13 mouse cellular contexts compared by ENCODE assay signal in the genomic region with DNA sequence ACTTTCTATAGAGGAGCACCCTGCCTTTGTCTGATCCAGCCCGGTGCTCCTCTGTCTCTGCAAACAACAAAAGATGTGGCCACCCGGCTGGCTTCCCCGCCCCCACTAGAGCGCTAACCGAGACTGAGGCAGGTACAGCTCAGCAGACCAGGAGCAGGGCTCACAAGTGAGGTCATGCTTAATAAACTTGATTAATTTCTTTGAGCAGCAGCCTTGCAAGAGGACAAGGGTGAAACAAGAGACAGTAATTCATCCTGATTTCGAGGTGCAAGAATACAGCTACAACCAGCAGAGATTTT. TPM values are rescaled to one million over a fixed set of nuclear protein-coding genes. Genes with fewer than 3 reads are reported as not detected.
DNase-seq lines count a peak whose midpoint lies in the region; ATAC-seq lines count a peak whose summit lies in the region.
"Had no signal": no experiment of that assay in that cellular context is flagged by ENCODE, and none has a peak within 500 bp of the region (broad histone marks: within the 10 kb centered on the region; RNA-seq: fewer than 3 reads in every experiment).

No protein-coding gene starts in this region.

- H3K4me2 ChIP-seq in kidney, embryonic 15.5 days, result no peak overlapping the region
- no peak overlapping the region for H3K4me2 ChIP-seq in embryonic facial prominence, embryonic 14.5 days (ENCODE audit: low read depth, low read length)
- no peak overlapping the region for H3K4me2 ChIP-seq in hindbrain, embryonic 15.5 days
- no peak overlapping the region for H3K4me2 ChIP-seq in neural tube, embryonic 14.5 days (ENCODE audit: low read depth, low read length)

- H3K4me3 ChIP-seq in kidney, embryonic 15.5 days (replicated peaks), result no peak overlapping the region
- H3K4me3 ChIP-seq in embryonic facial prominence, embryonic 14.5 days (ENCODE audit: low read depth, low read length), result no peak overlapping the region
- no peak overlapping the region for H3K4me3 ChIP-seq in hindbrain, embryonic 15.5 days
- no peak overlapping the region for H3K4me3 ChIP-seq in neural tube, embryonic 14.5 days (ENCODE audit: low read depth, low read length)

- peaks cover 19% of the 10 kb centered on the region for H3K4me1 ChIP-seq in kidney, embryonic 15.5 days
- H3K4me1 ChIP-seq in embryonic facial prominence, embryonic 14.5 days (ENCODE audit: control insufficient read depth, insufficient read depth, low read length), result peaks cover 3% of the 10 kb centered on the region; the same call in 1 of the 2 replicates
- H3K4me1 ChIP-seq in hindbrain, embryonic 15.5 days (replicated peaks), result peaks cover 16% of the 10 kb centered on the region
- H3K4me1 ChIP-seq in neural tube, embryonic 14.5 days (ENCODE audit: control insufficient read depth, insufficient read depth, low read length), result peaks cover 4% of the 10 kb centered on the region; the same call in 1 of the 2 replicates

- WGBS in kidney, embryonic 15.5 days, result 7% methylated on average over 6 of the region's 6 CpGs
- 26% methylated on average over 6 of the region's 6 CpGs for WGBS in embryonic facial prominence, embryonic 14.5 days
- 9% methylated on average over 6 of the region's 6 CpGs for WGBS in hindbrain, embryonic 15.5 days
- WGBS in neural tube, embryonic 14.5 days, result 10% methylated on average over 6 of the region's 6 CpGs

- no peak for DNase-seq in kidney, postnatal 25 days
- peak; percentile 30 for DNase-seq in embryonic facial prominence, embryonic 14.5 days (ENCODE audit: low spot score)
- DNase-seq in cerebellum, adult 11 months, result no peak
- no peak for DNase-seq in thymus, postnatal 0 days (ENCODE audit: low spot score)
- DNase-seq: cerebellum, adult 11-12 months; heart, postnatal 36 days; layer of hippocampus, adult 9-11 months; right cerebral cortex, postnatal 4 days; thymus, adult 2 months had no signal

- H3K9ac ChIP-seq in kidney, embryonic 15.5 days, result no peak overlapping the region
- no peak overlapping the region for H3K9ac ChIP-seq in embryonic facial prominence, embryonic 14.5 days (ENCODE audit: low read depth, low read length)
- H3K9ac ChIP-seq in hindbrain, embryonic 15.5 days, result no peak overlapping the region
- H3K9ac ChIP-seq in neural tube, embryonic 14.5 days (replicated peaks; ENCODE audit: low read depth, low read length), result no peak overlapping the region

- peak; percentile 86 for ATAC-seq in kidney, embryonic 15.5 days (replicated peaks; ENCODE audit: low FRiP score)
- ATAC-seq in embryonic facial prominence, embryonic 14.5 days (ENCODE audit: low read depth), result peak; percentile 56; the same call in 1 of the 2 replicates
- ATAC-seq in hindbrain, embryonic 15.5 days (ENCODE audit: low FRiP score, low read depth), result 0 out of 2 replicates have a peak, but pooled peaks have one; percentile 44
- peak; percentile 76 for ATAC-seq in neural tube, embryonic 14.5 days (ENCODE audit: low read depth)
- ATAC-seq in erythroblast, adult 5-6 weeks (replicated peaks; ENCODE audit: low FRiP score, poor library complexity, severe bottlenecking), result no peak

- no peaks in the 10 kb centered on the region for H3K36me3 ChIP-seq in kidney, embryonic 15.5 days
- no peaks in the 10 kb centered on the region for H3K36me3 ChIP-seq in embryonic facial prominence, embryonic 14.5 days (ENCODE audit: control insufficient read depth, insufficient read depth, low read length)
- H3K36me3 ChIP-seq in hindbrain, embryonic 15.5 days, result no peaks in the 10 kb centered on the region
- no peaks in the 10 kb centered on the region for H3K36me3 ChIP-seq in neural tube, embryonic 14.5 days (ENCODE audit: control insufficient read depth, insufficient read depth, low read length)

- H3K27ac ChIP-seq in kidney, embryonic 15.5 days, result peak overlapping the region; percentile 75
- H3K27ac ChIP-seq in embryonic facial prominence, embryonic 14.5 days (replicated peaks; ENCODE audit: low read depth, low read length), result no peak overlapping the region
- H3K27ac ChIP-seq in hindbrain, embryonic 15.5 days (replicated peaks), result peak overlapping the region; percentile 57
- H3K27ac ChIP-seq in neural tube, embryonic 14.5 days (ENCODE audit: low read depth, low read length), result peak overlapping the region; percentile 78

- H3K27me3 ChIP-seq in kidney, embryonic 15.5 days, result no peaks in the 10 kb centered on the region
- H3K27me3 ChIP-seq in embryonic facial prominence, embryonic 14.5 days (replicated peaks; ENCODE audit: control insufficient read depth, insufficient read depth, low read length), result no peaks in the 10 kb centered on the region
- no peaks in the 10 kb centered on the region for H3K27me3 ChIP-seq in hindbrain, embryonic 15.5 days
- no peaks in the 10 kb centered on the region for H3K27me3 ChIP-seq in neural tube, embryonic 14.5 days (ENCODE audit: control insufficient read depth, insufficient read depth, low read length)

- no peaks in the 10 kb centered on the region for H3K9me3 ChIP-seq in kidney, embryonic 15.5 days (replicated peaks)
- no peaks in the 10 kb centered on the region for H3K9me3 ChIP-seq in embryonic facial prominence, embryonic 14.5 days (ENCODE audit: control insufficient read depth, low read length)
- no peaks in the 10 kb centered on the region for H3K9me3 ChIP-seq in hindbrain, embryonic 15.5 days
- no peaks in the 10 kb centered on the region for H3K9me3 ChIP-seq in neural tube, embryonic 14.5 days (ENCODE audit: control insufficient read depth, low read length)

RNA-seq across cellular contexts. Expression of a gene that starts 8.5 kb away (rescaled TPM):
- polyA plus RNA-seq in kidney, embryonic 15.5 days (2015; fragmentation: Nextera tagmentation; extraction: Ambion mirVana), result 1.1 and 1.6 TPM in 2 replicates
- 1.1 and 1.2 TPM in 2 replicates for polyA plus RNA-seq in embryonic facial prominence, embryonic 14.5 days (2014; fragmentation: Nextera tagmentation; extraction: Ambion mirVana)
- 1.9 and 2.0 TPM in 2 replicates for polyA plus RNA-seq in hindbrain, embryonic 15.5 days (2015; fragmentation: Nextera tagmentation; extraction: Ambion mirVana)
- polyA plus RNA-seq in neural tube, embryonic 14.5 days (2014; fragmentation: Nextera tagmentation; extraction: Ambion mirVana), result 1.5 and 2.7 TPM in 2 replicates
- total RNA-seq in erythroblast, adult 5-6 weeks (2015; ENCODE audit: low replicate concordance), result not detected in 2 replicates
- not detected in 2 replicates for total RNA-seq in erythroblast, adult 5-6 weeks (2017; ENCODE audit: low replicate concordance)
- polyA plus RNA-seq in thymus, postnatal 0 days (2015; fragmentation: Nextera tagmentation; extraction: Ambion mirVana), result 0.22 and 0.49 TPM in 2 replicates

RNA-seq across cellular contexts. Expression of a gene that starts 22.5 kb away (rescaled TPM):
- polyA plus RNA-seq in kidney, embryonic 15.5 days (2015; fragmentation: Nextera tagmentation; extraction: Ambion mirVana), result 18.9 and 19.1 TPM in 2 replicates
- 8.2 and 10.2 TPM in 2 replicates for polyA plus RNA-seq in embryonic facial prominence, embryonic 14.5 days (2014; fragmentation: Nextera tagmentation; extraction: Ambion mirVana)
- 7.4 and 8.4 TPM in 2 replicates for polyA plus RNA-seq in hindbrain, embryonic 15.5 days (2015; fragmentation: Nextera tagmentation; extraction: Ambion mirVana)
- 4.8 and 7.0 TPM in 2 replicates for polyA plus RNA-seq in neural tube, embryonic 14.5 days (2014; fragmentation: Nextera tagmentation; extraction: Ambion mirVana)
- total RNA-seq in erythroblast, adult 5-6 weeks (2015; ENCODE audit: low replicate concordance), result 0.58 TPM in 1 of 2 replicates, not detected in the other
- 0.43 and 0.98 TPM in 2 replicates for total RNA-seq in erythroblast, adult 5-6 weeks (2017; ENCODE audit: low replicate concordance)
- polyA plus RNA-seq in thymus, postnatal 0 days (2015; fragmentation: Nextera tagmentation; extraction: Ambion mirVana), result 18.8 and 22.9 TPM in 2 replicates

RNA-seq across cellular contexts. Expression of a gene that starts 22.6 kb away (rescaled TPM):
- polyA plus RNA-seq in kidney, embryonic 15.5 days (2015; fragmentation: Nextera tagmentation; extraction: Ambion mirVana), result 38.1 and 39.8 TPM in 2 replicates
- polyA plus RNA-seq in embryonic facial prominence, embryonic 14.5 days (2014; fragmentation: Nextera tagmentation; extraction: Ambion mirVana), result 29.8 and 32.2 TPM in 2 replicates
- polyA plus RNA-seq in hindbrain, embryonic 15.5 days (2015; fragmentation: Nextera tagmentation; extraction: Ambion mirVana), result 27.4 and 32.8 TPM in 2 replicates
- polyA plus RNA-seq in neural tube, embryonic 14.5 days (2014; fragmentation: Nextera tagmentation; extraction: Ambion mirVana), result 28.8 and 29.5 TPM in 2 replicates
- total RNA-seq in erythroblast, adult 5-6 weeks (2015; ENCODE audit: low replicate concordance), result 8.6 and 10.4 TPM in 2 replicates
- total RNA-seq in erythroblast, adult 5-6 weeks (2017; ENCODE audit: low replicate concordance), result 14.3 and 20.5 TPM in 2 replicates
- polyA plus RNA-seq in thymus, postnatal 0 days (2015; fragmentation: Nextera tagmentation; extraction: Ambion mirVana), result 39.2 and 39.6 TPM in 2 replicates

RNA-seq across cellular contexts. Expression of a gene that starts 47.2 kb away (rescaled TPM):
- 1.7 TPM in 2 replicates for polyA plus RNA-seq in kidney, embryonic 15.5 days (2015; fragmentation: Nextera tagmentation; extraction: Ambion mirVana)
- polyA plus RNA-seq in embryonic facial prominence, embryonic 14.5 days (2014; fragmentation: Nextera tagmentation; extraction: Ambion mirVana), result 0.51 and 0.54 TPM in 2 replicates
- polyA plus RNA-seq in hindbrain, embryonic 15.5 days (2015; fragmentation: Nextera tagmentation; extraction: Ambion mirVana), result 5.2 and 5.4 TPM in 2 replicates
- 6.4 and 8.1 TPM in 2 replicates for polyA plus RNA-seq in neural tube, embryonic 14.5 days (2014; fragmentation: Nextera tagmentation; extraction: Ambion mirVana)
- total RNA-seq in erythroblast, adult 5-6 weeks (2015; ENCODE audit: low replicate concordance), result not detected in 2 replicates
- 0.42 TPM in 1 of 2 replicates, not detected in the other for total RNA-seq in erythroblast, adult 5-6 weeks (2017; ENCODE audit: low replicate concordance)
- 0.04 and 0.09 TPM in 2 replicates for polyA plus RNA-seq in thymus, postnatal 0 days (2015; fragmentation: Nextera tagmentation; extraction: Ambion mirVana)
